Mouse (Mus musculus): ENCODE data around the gene Kat14.
"Not testable (repeated sequence)": the region's sequence is repeated elsewhere in the genome, so short reads cannot be mapped to it uniquely, and the experiment has no call there.

Kat14 gene

DNA sequence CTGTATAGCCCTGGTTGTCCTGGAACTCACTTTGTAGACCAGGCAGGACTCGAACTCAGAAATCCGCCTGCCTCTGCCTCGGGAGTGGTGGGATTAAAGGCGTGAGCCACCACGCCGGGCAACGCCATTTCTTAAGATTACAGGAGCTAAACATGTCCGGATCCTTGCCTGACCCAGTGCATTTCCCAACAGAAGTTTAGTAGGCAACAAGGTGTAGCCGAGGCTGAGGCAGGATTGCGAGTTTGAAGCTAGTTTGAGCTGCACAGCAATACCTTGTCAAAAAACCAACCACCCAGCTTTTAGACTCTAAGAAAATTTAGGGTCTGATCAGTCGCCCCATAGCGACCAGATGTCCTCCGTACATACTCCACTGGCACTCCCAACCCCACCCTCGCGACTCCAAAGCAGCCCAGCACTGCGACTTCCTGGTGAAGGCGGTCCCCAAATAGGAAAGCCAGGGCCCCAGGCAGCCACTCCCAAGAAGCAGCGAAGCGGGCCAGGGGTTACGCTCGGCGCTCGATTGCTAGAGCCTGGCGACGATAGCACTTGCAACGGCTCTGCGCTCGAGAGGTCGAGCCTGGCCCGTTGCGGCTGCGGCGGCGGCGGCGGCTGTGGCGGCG lies at the start of gene Kat14, which contains the start of gene Pet117:
Kat14 (plus strand) TSS at position 584 of the 620 bp plus-strand sequence.
Pet117 (plus strand) TSS at position 597 of the 620 bp plus-strand sequence.
- peak; percentile 92 for DNase-seq

DNA sequence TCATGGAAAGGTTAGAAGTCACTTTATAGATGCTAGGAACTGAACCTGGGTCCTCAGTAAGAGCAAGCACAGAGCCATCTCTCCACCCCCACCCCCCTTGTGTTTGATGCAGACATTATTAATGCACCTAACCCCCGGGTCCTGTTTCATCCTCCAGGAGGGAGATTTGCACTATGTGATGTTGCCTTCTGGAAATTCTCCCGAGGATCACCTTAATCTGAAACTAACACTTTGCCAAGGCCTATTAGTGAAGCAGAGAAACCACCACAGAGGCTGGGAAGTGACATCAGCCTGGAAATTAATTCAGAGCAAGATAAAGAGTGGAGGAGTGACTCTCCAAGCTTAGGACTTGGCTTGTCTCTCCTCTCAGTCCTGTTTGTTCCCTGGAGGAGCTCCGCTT lies 44.6 kb upstream of the Kat14 start:
- DNase-seq = no peak

DNA sequence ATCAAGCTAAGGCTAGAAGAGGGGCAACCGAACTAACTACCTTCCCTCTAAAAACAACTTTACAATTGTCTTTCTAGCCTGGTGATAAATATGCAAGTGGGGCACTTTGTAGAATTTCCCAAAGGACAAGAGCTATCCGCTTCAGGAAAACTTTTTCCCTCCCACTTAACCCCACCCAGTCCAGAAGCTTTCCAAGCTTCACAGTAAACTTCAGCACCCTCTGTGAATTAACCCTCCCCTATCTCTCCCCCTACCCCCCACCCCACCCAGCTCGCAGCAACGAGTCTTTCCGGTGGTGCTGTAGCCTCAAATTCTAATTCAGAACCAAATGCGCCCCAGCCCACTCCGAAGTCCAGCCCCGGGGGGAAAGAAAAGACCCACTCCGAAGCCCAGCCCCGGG lies 39.3 kb upstream of the Kat14 start:
- DNase-seq = no peak

DNA sequence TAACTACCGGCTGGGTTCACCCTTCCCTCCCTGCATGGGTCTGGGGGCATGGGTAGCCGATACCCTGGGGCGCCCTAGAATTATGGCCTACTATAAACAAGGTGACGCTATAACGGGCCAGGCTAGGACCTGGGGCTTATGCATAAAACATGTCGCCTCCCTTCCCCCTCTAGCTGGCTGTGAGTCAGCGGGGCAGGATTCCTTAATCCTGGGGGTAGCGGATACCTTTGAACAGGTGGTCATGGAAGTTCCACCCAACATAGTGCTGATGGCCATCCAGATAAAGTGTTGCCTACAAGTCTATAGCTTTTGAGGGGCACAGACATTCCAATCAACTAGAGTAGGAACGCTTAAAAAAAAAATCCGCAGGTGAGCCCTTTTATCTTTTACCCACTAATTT lies 38.8 kb upstream of the Kat14 start:
- DNase-seq = no peak

DNA sequence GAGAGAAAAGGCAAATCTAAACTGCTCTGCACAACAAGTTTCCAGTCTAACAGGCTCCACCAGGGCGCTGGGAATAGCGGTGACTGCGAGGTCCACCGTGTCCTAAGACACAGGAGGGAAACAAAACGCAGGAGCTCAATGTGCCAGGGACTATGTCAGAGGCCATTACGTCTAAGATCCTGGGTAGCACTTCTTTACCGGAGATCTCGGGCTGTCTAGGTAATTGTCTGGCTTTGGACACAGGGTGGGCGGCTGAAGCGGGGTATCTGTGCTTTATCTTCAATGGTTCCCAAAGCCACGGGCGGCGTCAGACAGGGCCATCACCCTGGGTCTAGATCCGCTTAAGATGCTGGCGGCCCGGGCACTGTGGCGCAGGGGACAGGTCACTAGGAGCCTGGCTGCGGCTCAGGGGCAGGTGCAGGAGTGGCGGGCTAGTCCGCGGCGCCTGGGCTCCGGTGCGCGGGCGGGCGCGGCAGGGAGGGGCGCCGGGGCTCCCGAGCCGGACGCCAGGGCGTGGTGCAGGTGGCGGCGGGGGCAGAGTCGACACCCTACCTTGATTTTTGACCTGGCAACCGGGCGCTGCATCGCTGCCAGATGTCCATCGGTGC lies 38.3 kb upstream of the Kat14 start:
- no peak for DNase-seq

DNA sequence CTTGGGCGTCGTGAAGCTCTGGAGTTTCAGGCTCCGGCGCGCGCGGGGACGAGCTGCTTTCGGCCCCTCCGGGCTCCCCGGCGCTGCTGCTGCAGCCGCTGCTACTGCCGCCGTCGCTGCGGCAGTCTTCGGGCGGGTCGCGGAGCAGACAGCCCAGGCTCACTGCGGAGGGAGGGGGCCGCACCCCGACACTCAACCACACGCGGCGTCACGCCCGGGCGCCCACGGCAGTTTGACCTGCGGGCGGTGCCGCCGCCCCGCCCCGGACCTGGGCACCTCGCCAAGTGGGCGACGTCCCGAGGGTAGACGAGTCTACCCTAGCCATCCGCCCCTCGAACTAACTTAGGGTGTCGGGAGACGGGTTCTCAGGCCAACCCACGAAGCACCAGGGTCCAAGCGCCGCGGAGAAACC lies 37.8 kb upstream of the Kat14 start:
- no peak for DNase-seq

DNA sequence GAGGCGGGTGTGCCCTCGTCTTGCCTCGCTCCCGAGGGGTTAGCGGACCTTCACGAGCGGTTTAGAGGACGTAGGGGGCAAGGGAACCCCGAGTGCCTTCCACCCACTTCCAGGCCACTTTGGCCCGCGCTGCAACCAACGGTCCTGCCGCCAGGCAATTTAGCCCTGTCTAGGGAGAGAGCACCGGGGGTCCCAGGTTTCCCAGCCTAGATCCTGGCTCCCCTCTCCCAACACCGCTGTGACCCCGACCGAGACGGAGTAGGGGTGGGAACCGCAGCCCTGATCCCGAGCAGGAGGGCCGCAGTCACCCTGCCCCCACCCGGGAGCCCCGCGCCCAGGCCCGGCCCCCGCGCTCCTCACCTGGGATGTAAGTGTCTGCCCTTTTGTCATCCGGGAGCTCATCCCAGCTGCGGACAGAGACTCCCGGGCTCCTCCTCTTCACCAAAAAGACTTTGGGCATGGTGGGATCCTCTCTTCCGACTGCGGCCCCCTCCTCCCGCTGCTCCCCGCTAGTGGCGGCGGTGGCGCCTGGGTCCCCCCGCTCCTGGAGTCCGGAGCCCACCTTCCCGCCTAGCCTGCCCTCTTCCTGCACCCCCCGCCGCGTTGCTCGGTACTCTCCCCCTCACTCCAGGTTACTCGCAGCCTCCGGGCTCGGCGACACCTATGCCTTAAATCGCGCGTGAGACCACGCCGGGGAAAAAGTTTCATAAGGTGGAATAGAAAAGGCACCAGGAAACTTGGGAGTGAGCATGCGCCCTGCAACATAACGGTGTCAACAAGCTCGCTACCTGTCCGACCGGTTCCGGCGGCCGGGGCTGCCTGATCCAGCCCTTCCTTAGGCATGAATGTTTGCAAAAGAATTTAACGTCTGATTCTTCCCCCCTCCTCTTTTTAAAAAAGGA lies 37.1 kb upstream of the Kat14 start, which contains the start of gene Ovol2:
Ovol2 (minus strand) TSS at position 746 of the 902 bp plus-strand sequence.
- DNase-seq = no peak

DNA sequence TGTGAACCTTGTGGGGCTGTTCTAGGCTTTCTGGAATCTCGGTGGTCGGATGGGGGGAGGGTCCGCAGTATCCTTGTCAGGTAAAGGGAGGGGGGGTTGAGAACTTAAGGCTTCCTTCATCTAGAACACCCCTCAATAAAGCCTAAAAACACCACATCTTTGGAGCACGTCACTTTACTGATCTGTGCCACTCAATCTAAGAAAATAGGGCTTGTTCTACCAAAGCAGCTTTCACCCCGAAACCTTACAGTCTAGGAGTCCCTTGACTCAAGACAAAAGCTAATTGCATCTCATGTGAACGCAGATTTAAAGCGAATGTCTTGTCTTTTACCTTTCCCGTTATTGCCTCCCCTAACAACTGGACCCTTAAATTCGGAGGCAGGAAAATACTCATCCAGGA lies 36.3 kb upstream of the Kat14 start:
- no peak for DNase-seq

DNA sequence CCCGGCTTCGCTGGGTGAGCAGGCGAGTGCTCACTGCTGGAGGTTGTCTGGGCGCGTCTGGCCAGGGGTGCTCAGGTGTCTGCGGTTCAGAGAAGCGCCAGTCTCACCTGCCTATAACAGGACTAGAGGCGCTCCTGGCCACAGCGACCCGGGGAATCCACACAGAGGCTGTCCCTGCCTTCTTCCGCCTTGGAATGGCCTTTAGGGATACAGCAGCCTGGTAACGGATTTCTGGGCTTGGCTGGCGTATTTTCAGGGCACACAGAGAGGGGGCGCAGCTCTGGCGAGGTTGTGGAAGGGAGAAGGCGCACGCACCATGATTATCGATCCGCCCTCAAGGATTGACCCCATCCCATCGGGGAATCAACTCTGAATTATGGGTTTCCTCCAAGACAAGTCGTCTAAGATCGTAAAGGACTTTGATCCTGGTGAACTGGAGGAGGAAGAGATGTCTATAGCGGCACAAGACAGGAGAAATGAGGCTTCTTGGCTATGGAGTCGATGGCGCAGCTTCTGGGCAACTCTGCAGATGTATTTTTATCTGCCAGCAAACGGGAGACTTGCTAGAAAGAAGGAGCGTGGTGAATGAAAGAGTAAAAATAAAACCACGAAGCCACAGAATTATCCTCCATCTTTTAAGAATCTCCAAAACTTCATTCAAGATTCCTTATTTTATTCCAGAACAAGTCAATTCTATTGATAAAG lies 35.5 kb upstream of the Kat14 start:
- no peak for DNase-seq

DNA sequence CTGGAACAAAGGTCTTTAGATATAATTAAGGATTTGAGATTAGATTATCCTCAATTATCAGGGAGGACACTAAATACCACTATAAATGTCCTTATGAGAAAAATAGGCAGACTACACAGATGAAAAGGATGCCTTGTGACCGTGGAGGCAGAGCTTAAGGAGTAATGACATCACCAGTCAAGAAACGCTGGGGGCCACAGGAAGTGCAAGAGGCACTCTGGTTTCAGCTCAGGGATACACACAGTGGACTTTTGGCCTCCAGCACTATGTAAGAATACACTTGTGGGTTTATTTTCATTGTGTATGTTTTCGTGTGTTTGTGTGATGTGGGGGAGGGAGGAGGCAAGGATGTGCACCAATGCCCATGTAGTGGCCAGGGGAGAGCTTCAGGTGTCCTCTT lies 31.6 kb upstream of the Kat14 start:
- no peak for DNase-seq

DNA sequence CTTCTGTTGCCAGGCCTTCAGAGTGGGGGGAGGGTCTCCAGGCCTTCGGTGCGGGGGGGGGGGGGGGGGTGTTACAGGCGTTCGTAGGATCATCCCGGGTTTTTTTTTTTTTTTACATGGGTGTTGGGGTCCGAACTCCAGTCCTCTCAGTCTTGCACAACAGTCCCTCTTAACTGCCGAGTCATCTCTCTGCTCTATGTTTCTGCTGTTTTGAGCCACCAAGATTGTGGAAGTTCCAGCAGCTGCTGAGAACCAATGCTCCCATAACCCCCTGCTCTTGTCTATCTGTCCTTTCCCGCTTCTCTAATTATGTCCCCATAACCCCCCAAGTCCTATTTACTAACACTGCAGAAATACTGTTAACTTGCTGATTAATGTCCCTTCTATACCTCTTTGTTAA lies 31.1 kb upstream of the Kat14 start:
- DNase-seq = no peak

DNA sequence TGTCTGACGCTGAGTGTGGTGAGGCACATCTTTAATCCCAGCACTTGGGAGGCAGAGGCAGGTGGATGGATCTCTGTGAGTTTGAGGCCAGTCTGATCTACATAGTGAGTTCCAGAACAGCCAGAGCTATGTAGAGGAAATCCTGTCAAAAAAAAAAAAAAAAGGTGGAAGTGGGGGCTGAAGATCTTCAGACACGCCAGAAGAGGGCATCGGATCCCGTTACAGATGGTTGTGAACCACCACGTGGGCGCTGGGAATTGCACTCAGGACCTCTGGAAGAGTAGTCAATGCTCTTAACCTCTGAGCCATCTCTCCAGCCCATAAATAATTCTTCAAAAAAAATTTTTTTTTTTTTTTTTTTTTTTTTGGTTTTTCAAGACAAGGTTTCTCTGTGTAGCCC lies 30.6 kb upstream of the Kat14 start:
- not testable (repeated sequence) for DNase-seq

DNA sequence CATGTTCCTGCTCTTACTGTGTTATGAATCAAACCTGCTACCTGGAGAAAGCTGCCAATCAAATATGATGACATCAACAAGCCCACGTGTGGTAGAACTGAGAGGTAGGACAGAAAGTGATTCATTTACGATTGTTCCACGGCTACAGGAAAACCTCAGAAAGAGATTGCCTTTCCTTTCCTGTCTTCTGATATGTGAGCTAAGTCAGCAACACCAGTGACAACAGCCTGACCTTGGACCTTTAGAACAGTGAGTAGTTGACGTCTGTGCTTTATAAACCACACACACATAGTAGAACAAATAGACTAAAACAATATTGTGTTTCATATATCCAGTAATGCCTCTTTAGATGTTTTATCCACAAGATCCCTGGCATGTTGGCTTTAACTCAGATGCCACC lies 25.6 kb upstream of the Kat14 start:
- DNase-seq = no peak

DNA sequence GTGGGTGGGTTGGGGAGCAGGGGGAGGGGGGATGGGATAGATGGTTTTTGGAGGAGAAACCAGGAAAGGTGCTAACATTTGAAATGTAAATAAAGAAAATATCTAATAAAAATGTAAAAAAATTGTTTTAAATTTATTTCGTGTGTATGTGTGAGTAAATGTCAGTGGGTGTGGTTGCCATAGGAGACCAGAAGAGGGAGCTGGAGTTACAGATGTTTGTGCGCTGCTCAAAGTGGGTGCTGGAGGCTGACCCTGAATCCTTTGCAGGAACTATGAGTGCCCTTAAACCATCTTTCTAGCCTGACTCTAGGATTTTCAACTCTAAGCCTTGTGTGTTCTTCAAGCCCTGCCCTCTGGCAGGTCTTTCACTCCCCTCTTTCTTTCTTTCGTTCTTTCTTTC lies 20.3 kb upstream of the Kat14 start:
- DNase-seq = no peak

DNA sequence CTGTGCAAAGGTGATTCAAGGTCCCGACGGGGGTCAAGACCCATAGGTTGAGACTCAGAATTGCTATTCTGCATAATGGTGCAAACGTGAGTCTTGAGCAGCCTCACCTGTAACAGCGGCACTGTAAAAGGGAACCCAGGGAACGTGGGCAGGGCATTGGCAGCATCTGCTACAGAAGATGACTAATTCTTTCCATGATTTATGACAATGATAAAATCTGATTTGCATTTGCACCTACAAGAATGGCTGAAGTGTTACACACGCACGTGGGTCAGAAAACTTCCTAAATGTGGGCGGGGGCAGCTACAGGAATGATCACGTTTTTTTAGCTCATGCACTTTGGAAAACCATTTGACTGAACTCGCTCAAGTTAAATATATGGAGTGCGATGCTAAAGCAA lies 15.9 kb upstream of the Kat14 start:
- no peak for DNase-seq

DNA sequence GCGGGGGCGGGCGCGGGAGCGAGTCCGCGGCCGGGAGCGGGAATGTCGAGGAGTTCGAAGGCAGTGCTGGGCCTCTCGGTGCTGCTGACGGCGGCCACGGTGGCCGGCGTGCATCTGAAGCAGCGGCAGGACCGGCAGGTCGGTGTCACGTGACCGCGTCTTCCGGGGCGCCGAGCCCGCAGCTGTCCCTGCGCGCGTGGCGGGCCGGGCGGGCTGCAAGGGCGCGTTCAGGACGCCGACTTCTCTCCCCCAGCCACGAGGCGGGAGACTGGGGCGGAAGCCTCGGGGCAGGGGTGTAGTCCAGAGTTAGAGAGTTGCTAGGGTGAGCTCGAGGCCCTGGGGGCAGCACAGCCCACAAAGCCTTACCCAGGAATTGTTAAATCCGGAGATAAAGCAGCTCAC lies 238 bp downstream of the Kat14 start:
- DNase-seq = no peak

DNA sequence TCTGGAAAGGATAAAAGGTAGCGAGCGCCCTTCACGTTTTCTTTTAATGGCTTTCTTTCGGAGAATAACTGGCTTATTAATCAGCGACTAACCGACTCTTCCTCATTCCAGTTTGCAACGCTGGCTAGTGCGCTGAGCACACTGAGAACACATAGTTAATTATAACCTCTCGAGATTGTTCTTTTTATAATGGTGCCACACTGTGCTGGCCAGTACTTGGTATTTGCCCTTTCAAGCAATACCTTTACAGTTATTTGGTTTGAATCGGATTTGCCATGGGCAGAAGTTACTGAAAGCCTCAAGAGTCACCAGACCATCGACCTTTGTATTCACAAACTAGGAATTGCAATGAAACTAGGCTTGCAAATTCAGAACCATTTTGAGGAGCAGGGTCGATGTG lies 728 bp downstream of the Kat14 start:
- no peak for DNase-seq

DNA sequence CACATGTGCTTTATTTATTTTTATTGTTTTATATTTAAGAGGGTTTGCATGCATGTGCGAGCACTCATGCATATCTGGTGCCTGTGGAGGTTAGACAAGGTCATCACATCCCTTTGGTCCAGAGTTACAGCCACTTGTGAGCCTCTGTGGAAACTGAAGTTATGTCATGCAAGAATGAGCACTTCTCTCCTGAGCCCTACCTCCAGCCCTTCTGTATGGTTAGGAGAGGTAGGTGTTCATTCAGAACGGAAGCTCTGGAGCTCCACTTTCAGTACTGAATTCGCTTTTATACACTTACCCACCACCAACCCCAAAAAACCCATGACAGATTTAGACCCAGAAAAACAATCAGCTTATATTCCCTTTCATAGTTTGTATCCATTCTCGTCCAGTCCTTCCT lies 2.8 kb downstream of the Kat14 start:
- no peak for DNase-seq

DNA sequence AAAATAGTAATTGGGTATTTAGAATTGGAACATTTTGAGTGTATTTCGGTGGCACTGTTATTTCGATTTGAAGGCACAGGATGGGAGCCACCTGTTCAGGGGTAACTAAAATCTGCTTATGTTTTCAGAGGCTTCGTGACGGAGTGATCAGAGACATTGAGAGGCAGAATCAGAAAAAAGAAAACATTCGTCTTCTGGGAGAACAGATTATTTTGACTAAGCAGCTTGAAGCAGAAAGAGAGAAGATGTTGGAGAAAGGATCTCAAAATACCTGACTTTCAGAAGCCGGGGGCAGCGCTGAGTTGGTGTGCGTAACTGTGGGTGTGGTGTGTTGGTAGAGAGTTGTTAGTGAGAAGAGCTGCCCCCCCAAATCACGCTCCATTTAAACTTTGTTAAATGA lies 4.3 kb downstream of the Kat14 start:
- DNase-seq = no peak

DNA sequence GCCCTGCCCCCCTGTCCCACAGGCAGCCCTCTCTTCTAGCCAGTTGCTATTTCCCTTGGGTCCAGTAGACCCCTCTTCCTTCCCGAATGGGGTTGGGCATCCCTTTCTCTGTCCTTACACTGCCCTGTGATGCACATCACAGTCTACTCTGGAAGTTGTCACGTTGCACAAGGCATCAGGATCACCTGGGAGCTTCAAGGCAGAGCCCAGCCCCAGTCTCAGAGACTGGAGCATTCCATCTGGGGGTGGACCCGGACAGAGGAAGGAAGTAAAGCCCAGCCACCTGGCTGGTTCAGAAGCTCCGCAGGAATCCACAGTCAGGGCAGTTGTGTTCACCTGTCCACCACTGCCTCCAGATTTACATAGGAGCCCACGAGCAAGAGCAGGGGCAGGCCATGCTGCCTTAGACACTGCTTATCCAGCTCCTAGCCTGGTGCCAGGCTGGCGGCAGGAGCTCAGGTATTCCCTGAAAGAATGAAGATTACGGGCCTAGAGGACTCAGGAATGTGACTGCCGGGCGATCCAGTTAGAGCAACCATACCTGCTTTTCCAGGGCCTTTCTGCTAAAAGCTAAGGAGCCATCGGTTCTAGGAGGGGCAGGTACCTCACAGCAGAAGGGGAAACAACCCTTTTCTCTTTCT lies 6.4 kb downstream of the Kat14 start:
- no peak for DNase-seq

DNA sequence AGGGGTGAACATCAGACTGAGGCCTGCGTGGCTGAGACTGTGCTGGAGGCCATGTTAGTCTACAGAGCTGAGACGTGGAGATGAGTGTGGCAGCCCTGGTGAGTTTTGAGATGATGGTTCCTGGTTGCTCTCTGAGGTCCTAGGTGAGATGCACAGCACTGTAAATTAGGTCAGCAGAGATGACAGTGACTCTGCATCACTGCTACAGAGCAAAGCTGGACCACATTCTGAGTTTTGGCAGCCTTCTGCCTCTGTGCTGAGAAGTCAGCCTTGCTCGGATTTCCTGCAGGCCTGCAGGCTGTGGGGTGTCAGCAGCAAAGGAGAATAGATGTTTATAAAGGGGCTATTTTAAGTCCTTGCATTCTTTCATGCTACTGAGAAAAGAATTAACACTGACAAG lies 12.5 kb downstream of the Kat14 start:
- DNase-seq = peak; percentile 74

DNA sequence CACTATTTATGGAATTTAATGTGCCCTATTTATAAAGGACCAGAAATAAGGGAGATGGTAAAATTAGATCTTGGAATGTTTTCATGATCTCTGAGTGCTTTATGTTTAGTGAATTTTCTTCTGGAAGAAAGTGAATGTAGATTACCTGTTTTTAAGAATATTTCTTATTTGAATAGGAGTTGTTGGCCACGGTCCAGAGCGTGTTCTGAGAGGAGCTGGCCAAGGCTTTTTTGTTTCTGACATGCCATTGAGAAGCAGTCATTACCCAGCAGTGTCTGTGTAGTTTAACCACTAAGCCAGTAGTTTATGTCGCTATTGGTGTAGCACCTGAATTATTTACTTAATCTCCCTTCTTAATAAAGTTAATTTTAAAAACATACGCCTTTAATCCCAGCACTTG lies 13.0 kb downstream of the Kat14 start:
- peak; percentile 43 for DNase-seq

DNA sequence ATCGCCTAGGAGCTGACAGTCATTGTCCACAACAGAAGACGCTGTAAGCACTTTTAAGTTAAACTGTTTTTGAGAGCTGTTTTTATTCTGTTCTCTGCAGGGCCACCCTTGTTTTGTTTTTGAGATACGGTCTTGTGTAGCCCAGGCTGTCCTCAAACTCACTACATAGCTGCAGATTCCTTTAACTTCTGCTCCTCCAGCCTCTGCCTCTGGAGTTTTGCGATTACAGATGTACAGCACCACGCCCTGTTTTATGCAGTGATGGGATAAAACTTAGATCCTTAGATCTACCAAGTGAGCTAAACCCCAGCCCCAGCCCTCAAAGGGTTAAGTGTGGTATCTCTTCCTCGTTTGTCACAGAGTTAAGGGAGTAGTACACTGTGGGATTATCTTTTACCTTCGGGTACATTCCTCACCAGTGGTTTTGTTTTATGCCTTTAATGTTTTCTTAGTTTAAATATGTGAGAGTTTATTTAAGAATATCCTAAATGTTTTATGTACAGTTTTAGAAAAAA lies 13.9 kb downstream of the Kat14 start:
- no peak for DNase-seq

Measured in cerebellum, adult 9-10 months (tissue).